Mouse (Mus musculus): ENCODE measurements around the gene Fam49a. TPM values are rescaled to one million over a fixed set of nuclear protein-coding genes. Genes with fewer than 3 reads are reported as not detected.

Fam49a gene
- total and polyA plus RNA-seq, 3 experiments: 4.1 to 9.8 (median 7.1) TPM

GRCm38 (mm10) chr12:12316956-12317355, 55.0 kb downstream of the Fam49a start:
- Histone ChIP-seq H3K79me2 (replicated peaks; ENCODE audit: control insufficient read depth, insufficient read depth, low read length) (no peaks in the 10 kb centered on the region), H3K9ac (ENCODE audit: low read depth, low read length) (no peak overlapping the region), H3K4me3 (no peak overlapping the region), H3K27ac (peak overlapping the region; percentile 12; the same call in 1 of the 2 replicates), H3K27me3 (ENCODE audit: control insufficient read depth, insufficient read depth, low read length) (no peaks in the 10 kb centered on the region), H3K4me1 (ENCODE audit: control insufficient read depth, insufficient read depth, low read length) (peaks cover 2% of the 10 kb centered on the region; the same call in 1 of the 2 replicates), H3K36me3 (ENCODE audit: control insufficient read depth, insufficient read depth, low read length) (no peaks in the 10 kb centered on the region; the same call in 1 of the 2 replicates)
- intact Hi-C loops (cut with DNase I): loop anchor here (2.0 kb wide), 1 partner anchor 54 kb away; the partner anchor contains the start of gene Fam49a
- WGBS: 54% methylated on average over 6 of the region's 6 CpGs
- no peak for TF ChIP-seq CTCF (IDR thresholded peaks at IDR 0.05)
- TF ChIP-seq POLR2A (IDR thresholded peaks at IDR 0.05; ENCODE audit: insufficient read depth, low read depth, low read length): no peak
- no peak for TF ChIP-seq EP300 (IDR thresholded peaks at IDR 0.05; ENCODE audit: insufficient read depth, low read depth, low read length)
- peak; percentile 44 to 54 for DNase-seq

- TF ChIP-seq CTCF (IDR thresholded peaks at IDR 0.05) (no peak), EP300 (IDR thresholded peaks at IDR 0.05; ENCODE audit: insufficient read depth, low read depth, low read length) (no peak), POLR2A (IDR thresholded peaks at IDR 0.05; ENCODE audit: insufficient read depth, low read depth, low read length) (no peak)
- Histone ChIP-seq H3K4me1 (ENCODE audit: control insufficient read depth, insufficient read depth, low read length) (peaks cover 2% of the 10 kb centered on the region; the same call in 1 of the 2 replicates), H3K79me2 (replicated peaks; ENCODE audit: control insufficient read depth, insufficient read depth, low read length) (no peaks in the 10 kb centered on the region), H3K4me3 (no peak overlapping the region), H3K27me3 (ENCODE audit: control insufficient read depth, insufficient read depth, low read length) (no peaks in the 10 kb centered on the region), H3K27ac (peak overlapping the region; percentile 13; the same call in 1 of the 2 replicates), H3K9ac (ENCODE audit: low read depth, low read length) (no peak overlapping the region), H3K36me3 (ENCODE audit: control insufficient read depth, insufficient read depth, low read length) (no peaks in the 10 kb centered on the region)
- intact Hi-C loops (cut with DNase I): loop anchor here (1.0 to 2.0 kb wide), 2 partner anchors 55 to 141 kb away; partner anchors contain the start of gene Fam49a
- peak in 1 of 2 experiments; percentile 14 for DNase-seq
- WGBS: 89% methylated on average over 7 of the region's 7 CpGs
Observed at GRCm38 (mm10) chr12:12317606-12318005, 55.7 kb downstream of the Fam49a start.

- intact Hi-C loops (cut with DNase I): loop anchor here (1.0 kb wide), 1 partner anchor 142 kb away; no protein-coding TSS in a partner anchor
- no peak overlapping the region for H3K9ac ChIP-seq (ENCODE audit: low read depth, low read length)
- WGBS: 3% methylated on average over 6 of the region's 6 CpGs
Observed at GRCm38 (mm10) chr12:12318140-12318734, 56.3 kb downstream of the Fam49a start.

GRCm38 (mm10) chr12:12320693-12321092, 58.8 kb downstream of the Fam49a start:
- no peaks in the 10 kb centered on the region for H3K36me3 ChIP-seq (ENCODE audit: control insufficient read depth, insufficient read depth, low read length)
- H3K4me1 ChIP-seq (ENCODE audit: control insufficient read depth, insufficient read depth, low read length): peaks cover 4% of the 10 kb centered on the region
- peak in 1 of 2 experiments; percentile 37 for DNase-seq
- no peaks in the 10 kb centered on the region for H3K79me2 ChIP-seq (replicated peaks; ENCODE audit: control insufficient read depth, insufficient read depth, low read length)
- 80% methylated on average over 2 of the region's 2 CpGs for WGBS
- H3K27me3 ChIP-seq (ENCODE audit: control insufficient read depth, insufficient read depth, low read length): no peaks in the 10 kb centered on the region
- no peak overlapping the region for H3K4me3 ChIP-seq
- H3K9ac ChIP-seq (ENCODE audit: low read depth, low read length): no peak overlapping the region
- TF ChIP-seq POLR2A (IDR thresholded peaks at IDR 0.05; ENCODE audit: insufficient read depth, low read depth, low read length) (no peak), EP300 (IDR thresholded peaks at IDR 0.05; ENCODE audit: insufficient read depth, low read depth, low read length) (no peak), CTCF (IDR thresholded peaks at IDR 0.05) (no peak)
- H3K27ac ChIP-seq: no peak overlapping the region
- intact Hi-C loops (cut with DNase I): loop anchor here (5.0 to 10.0 kb wide), 2 partner anchors 92 to 624 kb away; partner anchors contain the start of gene Mycn

More at GRCm38 (mm10) chr12:12318140-12318734, 56.3 kb downstream of the Fam49a start:
- Histone ChIP-seq H3K79me2 (replicated peaks; ENCODE audit: control insufficient read depth, insufficient read depth, low read length) (no peaks in the 10 kb centered on the region), H3K36me3 (ENCODE audit: control insufficient read depth, insufficient read depth, low read length) (no peaks in the 10 kb centered on the region), H3K4me1 (ENCODE audit: control insufficient read depth, insufficient read depth, low read length) (peaks cover 2% of the 10 kb centered on the region; the same call in 1 of the 2 replicates), H3K4me3 (no peak overlapping the region), H3K27ac (peak overlapping the region; percentile 13; the same call in 1 of the 2 replicates), H3K27me3 (ENCODE audit: control insufficient read depth, insufficient read depth, low read length) (no peaks in the 10 kb centered on the region)
- TF ChIP-seq CTCF (IDR thresholded peaks at IDR 0.05) (peak; percentile 96), POLR2A (IDR thresholded peaks at IDR 0.05; ENCODE audit: insufficient read depth, low read depth, low read length) (no peak), EP300 (IDR thresholded peaks at IDR 0.05; ENCODE audit: insufficient read depth, low read depth, low read length) (no peak)
- DNase-seq: peak; percentile 39 to 48

GRCm38 (mm10) chr12:12321111-12321510, 59.2 kb downstream of the Fam49a start:
- no peaks in the 10 kb centered on the region for H3K27me3 ChIP-seq (ENCODE audit: control insufficient read depth, insufficient read depth, low read length)
- DNase-seq: peak in 1 of 2 experiments; percentile 1
- H3K4me3 ChIP-seq: no peak overlapping the region
- peaks cover 4% of the 10 kb centered on the region for H3K4me1 ChIP-seq (ENCODE audit: control insufficient read depth, insufficient read depth, low read length)
- WGBS: 90% methylated on average over 3 of the region's 3 CpGs
- intact Hi-C loops (cut with DNase I): loop anchor here (5.0 to 10.0 kb wide), 2 partner anchors 91 to 624 kb away; partner anchors contain the start of gene Mycn
- TF ChIP-seq CTCF (IDR thresholded peaks at IDR 0.05): no peak
- TF ChIP-seq POLR2A (IDR thresholded peaks at IDR 0.05; ENCODE audit: insufficient read depth, low read depth, low read length): no peak
- TF ChIP-seq EP300 (IDR thresholded peaks at IDR 0.05; ENCODE audit: insufficient read depth, low read depth, low read length): no peak
- no peaks in the 10 kb centered on the region for H3K79me2 ChIP-seq (replicated peaks; ENCODE audit: control insufficient read depth, insufficient read depth, low read length)
- no peak overlapping the region for H3K27ac ChIP-seq
- no peaks in the 10 kb centered on the region for H3K36me3 ChIP-seq (ENCODE audit: control insufficient read depth, insufficient read depth, low read length)
- H3K9ac ChIP-seq (ENCODE audit: low read depth, low read length): no peak overlapping the region

- H3K9ac ChIP-seq (ENCODE audit: low read depth, low read length): no peak overlapping the region
Observed at GRCm38 (mm10) chr12:12323084-12323483, 61.1 kb downstream of the Fam49a start.

More at GRCm38 (mm10) chr12:12323084-12323483, 61.1 kb downstream of the Fam49a start:
- TF ChIP-seq EP300 (IDR thresholded peaks at IDR 0.05; ENCODE audit: insufficient read depth, low read depth, low read length) (no peak), CTCF (IDR thresholded peaks at IDR 0.05) (no peak), POLR2A (IDR thresholded peaks at IDR 0.05; ENCODE audit: insufficient read depth, low read depth, low read length) (no peak)
- Histone ChIP-seq H3K79me2 (replicated peaks; ENCODE audit: control insufficient read depth, insufficient read depth, low read length) (no peaks in the 10 kb centered on the region), H3K4me1 (ENCODE audit: control insufficient read depth, insufficient read depth, low read length) (peaks cover 2% of the 10 kb centered on the region), H3K4me3 (no peak overlapping the region), H3K27me3 (ENCODE audit: control insufficient read depth, insufficient read depth, low read length) (no peaks in the 10 kb centered on the region), H3K27ac (no peak overlapping the region), H3K36me3 (ENCODE audit: control insufficient read depth, insufficient read depth, low read length) (no peaks in the 10 kb centered on the region)
- 85% methylated on average over 5 of the region's 5 CpGs for WGBS
- intact Hi-C loops (cut with DNase I): loop anchor here (1.0 to 10.0 kb wide), 4 partner anchors 73 to 892 kb away; partner anchors contain the start of gene Mycn
- DNase-seq: peak in 1 of 2 experiments; percentile 14
